Mouse (Mus musculus) liver, postnatal 0 days (tissue): Measurements from ENCODE around the gene Uqcr10. TPM values are rescaled to one million over a fixed set of nuclear protein-coding genes. Genes with fewer than 3 reads are reported as not detected.
A peak's percentile ranks its signal among the peaks of the same experiment; 100 is the strongest.
"Not testable (repeated sequence)": the region's sequence is repeated elsewhere in the genome, so short reads cannot be mapped to it uniquely, and the experiment has no call there.

Source experiments
- ATAC-seq: fragments of 200-750 bp; cut with Nextera tagmentation; 2 replicates; pipeline ENCODE4 v1.8.0; 2017; ENCODE audit warnings: mild to moderate bottlenecking, moderate library complexity
- DNase-seq: peaks from one replicate; pipeline ENCODE4 v3.0.0-alpha.2; 2016
- H3K27ac ChIP-seq: fragments of 300-500 bp; sonication (generic); 2 replicates; pipeline ENCODE4 v1.5.1; 2014; ENCODE audit warnings: antibody characterized with exemption, moderate library complexity, mild to moderate bottlenecking, low read depth
- H3K27me3 ChIP-seq: fragments of 300-500 bp; sonication (generic); 2 replicates; pipeline ENCODE4 v1.6.1; 2014; ENCODE audit warnings: low read length, control low read depth, mixed read lengths; ENCODE audit not compliant: insufficient read depth
- H3K36me3 ChIP-seq: fragments of 300-500 bp; sonication (generic); replicated peaks from 2 replicates; pipeline ENCODE4 v1.6.1; 2014; ENCODE audit warnings: mild to moderate bottlenecking, control low read depth, low read length, moderate library complexity, mixed read lengths; ENCODE audit not compliant: insufficient read depth
- H3K4me1 ChIP-seq: fragments of 300-500 bp; sonication (generic); 2 replicates; pipeline ENCODE4 v1.6.1; 2014; ENCODE audit warnings: antibody characterized with exemption, mild to moderate bottlenecking, control low read depth; ENCODE audit not compliant: insufficient read depth
- H3K4me2 ChIP-seq: fragments of 300-500 bp; sonication (generic); 2 replicates; pipeline ENCODE4 v1.6.1; 2014; ENCODE audit warnings: low read depth, mild to moderate bottlenecking, low read length, moderate library complexity, mixed read lengths
- H3K4me3 ChIP-seq: fragments of 300-500 bp; sonication (generic); 2 replicates; pipeline ENCODE4 v1.5.1; 2014; ENCODE audit warnings: low read depth, low read length
- H3K9ac ChIP-seq: fragments of 300-500 bp; sonication (generic); replicated peaks from 2 replicates; pipeline ENCODE4 v1.6.1; 2014; ENCODE audit warnings: mild to moderate bottlenecking, moderate library complexity
- H3K9me3 ChIP-seq: fragments of 300-500 bp; sonication (generic); 2 replicates; pipeline ENCODE4 v1.6.1; 2016; ENCODE audit warnings: mild to moderate bottlenecking, control low read depth, low read length, mixed read lengths
- CTCF ChIP-seq: sonication (generic); IDR thresholded peaks from 2 replicates; pipeline ENCODE4 v1.5.1; 2016; ENCODE audit warnings: antibody characterized with exemption, low read depth
- EP300 ChIP-seq: IDR thresholded peaks from 2 replicates; pipeline ENCODE4 v1.6.1; 2016; ENCODE audit warnings: antibody characterized with exemption, low read depth, mild to moderate bottlenecking
- WGBS: fragments of 180-500 bp; shearing (Covaris S2); extraction: QIAGEN DNeasy Blood & Tissue Kit; methylation state at CpG from one replicate; pipeline ENCODE4 v1.1.7; 2014; ENCODE audit not compliant: insufficient replicate concordance; 5-methylcytosine and 5-hydroxymethylcytosine counted together
- polyA plus RNA-seq: library from polyadenylated mRNA; unstranded; fragments of >200 nt; fragmentation: Nextera tagmentation; extraction: Ambion mirVana; gene quantifications from 2 replicates; pipeline ENCODE4 v1.2.1, GENCODE M21; 2015

Uqcr10 gene
- polyA plus RNA-seq, 1 experiment from 2014 or later: 1,070 TPM

GRCm38 (mm10) chr11:4719961-4720360 is 15.8 kb upstream of the Uqcr10 start:
- Histone ChIP-seq H3K27me3 (no peaks in the 10 kb centered on the region), H3K36me3 (peaks cover 4% of the 10 kb centered on the region; the same call in 1 of the 2 replicates), H3K9me3 (no peaks in the 10 kb centered on the region), H3K4me2 (no peak overlapping the region), H3K9ac (no peak overlapping the region), H3K4me1 (no peaks in the 10 kb centered on the region), H3K27ac (no peak overlapping the region), H3K4me3 (no peak overlapping the region)
- TF ChIP-seq CTCF (no peak), EP300 (no peak)
- 84% methylated on average over 9 of the region's 9 CpGs for WGBS
- DNase-seq (no peak), ATAC-seq (no peak)

GRCm38 (mm10) chr11:4718548-4718947 is 14.4 kb upstream of the Uqcr10 start:
- no peak overlapping the region for H3K9ac ChIP-seq
- no peaks in the 10 kb centered on the region for H3K9me3 ChIP-seq
- no peak overlapping the region for H3K4me3 ChIP-seq
- H3K4me1 ChIP-seq: no peaks in the 10 kb centered on the region
- H3K4me2 ChIP-seq: no peak overlapping the region
- peaks cover 4% of the 10 kb centered on the region; the same call in 1 of the 2 replicates for H3K36me3 ChIP-seq
- TF ChIP-seq CTCF (no peak), EP300 (no peak)
- DNase-seq: no peak
- WGBS: 74% methylated on average over 5 of the region's 5 CpGs
- H3K27me3 ChIP-seq: no peaks in the 10 kb centered on the region
- no peak overlapping the region for H3K27ac ChIP-seq
- no peak for ATAC-seq

- DNase-seq (no peak), ATAC-seq (no peak)
- 86% methylated on average over 5 of the region's 5 CpGs for WGBS
- H3K27me3 ChIP-seq: no peaks in the 10 kb centered on the region
- no peaks in the 10 kb centered on the region for H3K36me3 ChIP-seq
- H3K4me2 ChIP-seq: no peak overlapping the region
- TF ChIP-seq EP300: no peak
- TF ChIP-seq CTCF: no peak
- no peak overlapping the region for H3K27ac ChIP-seq
- no peaks in the 10 kb centered on the region for H3K4me1 ChIP-seq
- no peak overlapping the region; the same call in 1 of the 2 replicates for H3K9ac ChIP-seq
- no peaks in the 10 kb centered on the region for H3K9me3 ChIP-seq
- no peak overlapping the region for H3K4me3 ChIP-seq
These were observed 12.5 kb upstream of the Uqcr10 start for GRCm38 (mm10) chr11:4716530-4717236.

GRCm38 (mm10) chr11:4715596-4715995 is 11.5 kb upstream of the Uqcr10 start:
- TF ChIP-seq EP300 (no peak), CTCF (no peak)
- Histone ChIP-seq H3K27ac (no peak overlapping the region), H3K27me3 (no peaks in the 10 kb centered on the region), H3K9ac (no peak overlapping the region), H3K4me3 (no peak overlapping the region), H3K4me1 (no peaks in the 10 kb centered on the region), H3K36me3 (no peaks in the 10 kb centered on the region), H3K4me2 (no peak overlapping the region), H3K9me3 (no peaks in the 10 kb centered on the region)
- WGBS: 81% methylated on average over 4 of the region's 4 CpGs
- no peak for DNase-seq
- ATAC-seq: no peak

GRCm38 (mm10) chr11:4714727-4715126 is 10.6 kb upstream of the Uqcr10 start:
- no peak for TF ChIP-seq CTCF
- Histone ChIP-seq H3K9ac (no peak overlapping the region), H3K36me3 (no peaks in the 10 kb centered on the region), H3K27me3 (no peaks in the 10 kb centered on the region), H3K27ac (no peak overlapping the region), H3K4me3 (no peak overlapping the region), H3K9me3 (no peaks in the 10 kb centered on the region), H3K4me2 (no peak overlapping the region), H3K4me1 (no peaks in the 10 kb centered on the region)
- DNase-seq: no peak
- no peak for ATAC-seq
- WGBS: 49% methylated on average over 4 of the region's 4 CpGs

- Histone ChIP-seq H3K27ac (no peak overlapping the region), H3K4me1 (no peaks in the 10 kb centered on the region), H3K36me3 (no peaks in the 10 kb centered on the region), H3K4me2 (no peak overlapping the region), H3K27me3 (no peaks in the 10 kb centered on the region), H3K4me3 (no peak overlapping the region), H3K9ac (no peak overlapping the region), H3K9me3 (no peaks in the 10 kb centered on the region)
- no peak for TF ChIP-seq EP300
- ATAC-seq: no peak
- DNase-seq: no peak
These were observed 8.7 kb upstream of the Uqcr10 start for GRCm38 (mm10) chr11:4712822-4713221.

DNA sequence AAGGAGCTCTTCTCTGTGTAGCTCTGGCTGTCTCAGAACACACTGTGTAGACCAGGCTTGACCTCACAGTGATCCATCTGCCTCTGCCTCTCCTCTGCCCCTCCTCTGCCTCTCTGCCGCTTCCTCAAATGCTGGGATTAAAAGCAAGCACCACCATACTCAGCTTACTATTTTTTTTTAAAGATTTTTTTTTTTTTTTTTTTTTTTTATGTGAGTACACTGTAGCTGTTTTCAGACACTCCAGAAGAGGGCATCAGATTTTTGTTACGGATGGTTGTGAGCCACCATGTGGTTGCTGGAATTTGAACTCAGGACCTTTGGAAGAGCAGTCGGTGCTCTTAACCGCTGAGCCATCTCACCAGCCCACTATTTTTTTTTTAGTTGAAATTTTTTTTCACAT is 6.0 kb upstream of the Uqcr10 start:
- DNase-seq, H3K9ac ChIP-seq, H3K9me3 ChIP-seq, H3K4me1 ChIP-seq, H3K4me2 ChIP-seq, H3K4me3 ChIP-seq, H3K36me3 ChIP-seq, H3K27me3 ChIP-seq, H3K27ac ChIP-seq: not testable (repeated sequence)
- ATAC-seq: 0 out of 2 replicates have a peak, but pooled peaks have one; percentile 5
- WGBS: 82% methylated on average over 4 of the region's 4 CpGs
